Mouse (Mus musculus) ES-E14 (cell line): ENCODE results near the gene 4930558K02Rik. TPM values are rescaled to one million over a fixed set of nuclear protein-coding genes. Genes with fewer than 3 reads are reported as not detected.

Experiments used
- DNase-seq: peaks from one replicate; pipeline ENCODE4 v3.0.0-alpha.2; 2013; ENCODE audit warnings: low read depth, low spot score
- H3K27ac ChIP-seq: 2 replicates; pipeline ENCODE4 v1.5.1; 2012; ENCODE audit warnings: low read depth, mild to moderate bottlenecking, low read length, moderate library complexity, mixed read lengths; ENCODE audit not compliant: poor library complexity, insufficient read depth, severe bottlenecking
- H3K36me3 ChIP-seq: 2 replicates; pipeline ENCODE4 v1.6.1; 2012; ENCODE audit warnings: mild to moderate bottlenecking, low read length, moderate library complexity, mixed read lengths; ENCODE audit not compliant: control insufficient read depth, poor library complexity, insufficient read depth, severe bottlenecking
- H3K4me1 ChIP-seq, 2 experiments: fragments of 150-350 bp in 1 of 2; sonication (generic) in 1 of 2; 2 replicates each; pipeline ENCODE4 v1.6.1; 2012; ENCODE audit warnings: low read length in 2 of 2, mild to moderate bottlenecking in 1 of 2, mixed read lengths in 1 of 2; ENCODE audit not compliant: control insufficient read depth in 2 of 2, insufficient read depth in 2 of 2, poor library complexity in 1 of 2
- H3K4me3 ChIP-seq, 2 experiments: fragments of 150-350 bp in 1 of 2; sonication (generic) in 1 of 2; 2 replicates each; pipeline ENCODE4 v1.5.1; 2012; ENCODE audit warnings: low read length in 2 of 2, low read depth in 1 of 2, mild to moderate bottlenecking in 1 of 2, mixed read lengths in 1 of 2; ENCODE audit not compliant: insufficient read depth in 1 of 2, poor library complexity in 1 of 2, severe bottlenecking in 1 of 2
- H3K9ac ChIP-seq: 2 replicates; pipeline ENCODE4 v1.6.1; 2012; ENCODE audit warnings: low read depth, mild to moderate bottlenecking, low read length, mixed read lengths; ENCODE audit not compliant: poor library complexity, insufficient read depth, severe bottlenecking
- H3K9me3 ChIP-seq: fragments of 150-350 bp; sonication (generic); 2 replicates; pipeline ENCODE4 v1.6.1; 2012; ENCODE audit warnings: low read depth, mild to moderate bottlenecking, low read length; ENCODE audit not compliant: control insufficient read depth, insufficient read depth
- CHD2 ChIP-seq: IDR thresholded peaks from 2 replicates; pipeline ENCODE4 v1.6.1; 2014; ENCODE audit warnings: mild to moderate bottlenecking, low read depth, low read length, inconsistent platforms
- HCFC1 ChIP-seq: IDR thresholded peaks from 2 replicates; pipeline ENCODE4 v1.6.1; 2012; ENCODE audit warnings: low read length, inconsistent platforms, borderline replicate concordance; ENCODE audit not compliant: insufficient read depth
- MAFK ChIP-seq: IDR thresholded peaks from 2 replicates; pipeline ENCODE4 v1.6.1; 2014; ENCODE audit warnings: mild to moderate bottlenecking, low read depth, low read length, inconsistent platforms; ENCODE audit not compliant: insufficient read depth
- ZC3H11A ChIP-seq: IDR thresholded peaks from 2 replicates; pipeline ENCODE4 v1.6.1; 2012; ENCODE audit warnings: low read depth, mild to moderate bottlenecking, inconsistent platforms, low read length, borderline replicate concordance
- ZNF384 ChIP-seq: IDR thresholded peaks from 2 replicates; pipeline ENCODE4 v1.6.1; 2012; ENCODE audit warnings: low read depth, low read length, inconsistent platforms
- in situ Hi-C, 2 experiments: fragments of 600-800 bp; cut with MboI; formaldehyde crosslinking; loops; one replicate each; pipeline ENCODE4 v1.15.1; 2025; ENCODE audit warnings: low sequenced_read_pairs in 2 of 2, inconsistent platforms in 1 of 2; ENCODE audit not compliant: unreplicated experiment in 2 of 2
- total RNA-seq: library from RNA; depleted of rRNA; stranded (reverse); fragments of 300-350 nt; gene quantifications from 2 replicates; pipeline ENCODE4 v1.2.3, GENCODE M21; 2012; rRNA removed

The 4930558K02Rik gene
- total RNA-seq: not detected in 2 replicates

DNA sequence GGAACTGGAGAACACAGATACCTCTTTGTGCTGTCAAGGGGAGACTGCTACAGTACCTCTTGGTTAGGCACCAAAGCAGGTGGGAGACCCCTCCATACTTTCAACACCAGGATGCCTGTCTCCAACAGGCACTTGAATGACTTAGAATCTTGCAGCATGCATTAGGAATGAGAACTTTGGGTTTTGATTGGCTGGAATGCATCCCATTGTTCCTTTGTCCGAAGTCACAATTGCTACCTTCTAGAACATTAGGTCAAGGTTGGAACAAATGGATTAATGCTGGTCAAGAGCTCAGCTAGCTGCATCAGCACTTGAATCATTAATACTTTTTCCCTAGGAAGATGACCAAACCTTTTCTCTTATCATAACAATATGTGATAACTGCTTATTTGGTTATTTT lies at the start of gene 4930558K02Rik:
4930558K02Rik (minus strand) TSS at position 101 of the 400 bp plus-strand sequence.
- DNase-seq: no peak
- TF ChIP-seq ZNF384 (no peak), MAFK (no peak), CHD2 (no peak), HCFC1 (no peak), ZC3H11A (no peak)
- in situ Hi-C loops: no loop called here
- Histone ChIP-seq H3K36me3 (no peaks in the 10 kb centered on the region), H3K27ac (no peak within 1 kb of the TSS), H3K4me3 (no peak within 1 kb of the TSS), H3K4me1 (peaks cover 2 to 5% of the 10 kb centered on the region in 2 experiments; a peak in 3 of 4 replicates), H3K9me3 (no peaks in the 10 kb centered on the region), H3K9ac (no peak within 1 kb of the TSS)

DNA sequence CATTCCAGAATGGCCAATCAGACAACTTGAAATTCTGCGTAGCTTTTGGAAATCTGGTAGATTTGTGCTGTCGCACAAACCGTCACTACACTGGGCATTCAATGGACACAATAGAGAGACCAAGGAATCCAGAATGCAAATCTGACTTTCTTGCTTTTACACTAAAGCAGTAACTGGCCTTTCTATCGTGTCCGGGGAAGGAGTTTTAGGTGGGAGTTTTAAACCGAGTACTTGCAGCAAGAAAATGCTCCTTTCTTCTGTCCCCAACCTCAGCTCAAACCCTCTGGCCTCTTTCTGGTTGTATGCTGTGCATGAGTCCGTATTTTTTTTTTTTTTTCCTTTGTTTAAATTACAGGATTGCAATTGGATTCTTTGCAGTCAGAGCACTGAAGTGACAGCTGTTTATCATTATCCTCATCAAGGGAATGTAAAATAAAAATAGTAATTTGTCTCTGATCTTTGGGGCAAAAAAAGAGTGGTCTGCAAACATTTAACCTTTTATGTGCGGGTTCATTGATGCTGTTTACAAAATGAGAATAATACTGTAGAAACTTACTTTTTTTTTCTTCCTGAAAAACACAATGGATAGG lies 44.3 kb upstream of the 4930558K02Rik start:
- H3K27ac ChIP-seq: no peak overlapping the region
- no peak for DNase-seq
- no peaks in the 10 kb centered on the region for H3K9me3 ChIP-seq
- H3K9ac ChIP-seq: no peak overlapping the region
- no peaks in the 10 kb centered on the region for H3K36me3 ChIP-seq
- in situ Hi-C loops: loop anchor here in 1 of 2 experiments (25.0 kb wide), 1 partner anchor 289 kb away; no protein-coding TSS in a partner anchor
- H3K4me1 ChIP-seq: no peaks in the 10 kb centered on the region
- H3K4me3 ChIP-seq: no peak overlapping the region
- TF ChIP-seq ZNF384 (no peak), MAFK (no peak), HCFC1 (no peak)

DNA sequence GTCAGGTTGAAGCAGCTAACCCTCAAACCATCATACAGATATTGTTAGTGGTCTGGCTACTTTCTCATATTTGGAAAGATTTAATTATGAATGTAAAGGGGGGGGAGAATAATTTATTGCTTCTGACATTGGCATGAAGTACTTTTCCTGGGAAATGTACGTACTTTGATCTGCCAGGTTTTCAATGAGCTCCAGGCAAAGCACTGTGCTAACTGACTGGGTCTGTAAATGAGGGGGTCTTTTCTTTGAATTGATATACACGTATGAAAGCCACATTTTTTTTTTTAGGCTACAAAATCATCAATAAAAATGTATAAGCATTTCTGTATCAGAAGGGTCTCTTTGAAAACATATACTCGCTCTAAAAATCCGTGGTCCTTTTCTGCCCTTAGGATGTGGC lies 41.3 kb upstream of the 4930558K02Rik start:
- in situ Hi-C loops: loop anchor here in 1 of 2 experiments (25.0 kb wide), 1 partner anchor 292 kb away; no protein-coding TSS in a partner anchor
- H3K9me3 ChIP-seq: no peaks in the 10 kb centered on the region
- no peaks in the 10 kb centered on the region for H3K36me3 ChIP-seq
- TF ChIP-seq ZC3H11A: no peak
- no peak for TF ChIP-seq MAFK
- TF ChIP-seq HCFC1: no peak
- TF ChIP-seq ZNF384: no peak
- TF ChIP-seq CHD2: no peak
- no peak overlapping the region for H3K4me3 ChIP-seq
- H3K4me1 ChIP-seq: no peaks in the 10 kb centered on the region
- H3K9ac ChIP-seq: no peak overlapping the region
- H3K27ac ChIP-seq: no peak overlapping the region
- DNase-seq: no peak

DNA sequence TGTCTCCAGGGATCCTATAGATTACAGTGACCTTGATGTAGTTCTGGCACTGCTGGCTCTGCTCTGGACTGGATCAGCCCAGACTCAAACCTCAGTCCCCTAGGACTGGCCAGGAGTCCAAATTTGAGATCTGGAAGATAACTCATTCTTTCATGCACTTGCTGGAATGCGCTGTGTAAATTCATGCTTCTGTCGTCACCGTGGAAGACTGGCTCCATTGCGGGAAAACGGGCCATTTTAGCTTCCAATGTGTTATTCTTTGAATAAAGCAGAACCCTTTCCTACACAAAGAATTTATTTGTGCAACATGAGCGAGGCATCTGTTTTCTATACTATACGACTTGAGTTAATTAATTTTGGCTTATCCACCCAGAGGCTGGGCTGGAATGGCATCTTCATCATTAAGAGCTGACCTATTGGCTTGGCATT lies 40.9 kb upstream of the 4930558K02Rik start:
- DNase-seq: no peak
- TF ChIP-seq HCFC1 (no peak), CHD2 (no peak), ZNF384 (no peak), ZC3H11A (no peak), MAFK (no peak)
- Histone ChIP-seq H3K9ac (no peak overlapping the region), H3K36me3 (no peaks in the 10 kb centered on the region), H3K9me3 (no peaks in the 10 kb centered on the region), H3K27ac (no peak overlapping the region), H3K4me1 (no peaks in the 10 kb centered on the region), H3K4me3 (no peak overlapping the region)
- in situ Hi-C loops: loop anchor here in 1 of 2 experiments (25.0 kb wide), 1 partner anchor 292 kb away; no protein-coding TSS in a partner anchor

DNA sequence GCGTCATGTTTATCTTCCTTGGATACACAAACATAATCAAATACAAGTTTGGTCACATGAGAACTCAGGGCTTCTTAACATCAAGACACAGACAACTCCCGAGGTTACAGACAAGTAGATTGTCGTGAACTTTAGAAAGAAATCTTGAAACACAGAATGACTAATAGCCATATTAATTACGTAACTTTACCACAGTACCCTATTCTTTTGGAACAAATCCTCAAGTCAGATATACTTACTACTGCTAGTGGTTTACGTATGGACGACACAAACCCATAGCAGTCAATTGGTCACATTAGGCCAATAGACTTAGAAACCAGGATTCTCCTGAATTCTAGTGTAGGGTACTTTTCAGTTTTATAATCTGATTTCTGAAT lies 39.2 kb upstream of the 4930558K02Rik start:
- in situ Hi-C loops: loop anchor here in 1 of 2 experiments (25.0 kb wide), 1 partner anchor 294 kb away; no protein-coding TSS in a partner anchor
- H3K9me3 ChIP-seq: no peaks in the 10 kb centered on the region
- no peak overlapping the region for H3K27ac ChIP-seq
- H3K4me3 ChIP-seq: no peak overlapping the region
- H3K36me3 ChIP-seq: no peaks in the 10 kb centered on the region
- H3K4me1 ChIP-seq: no peaks in the 10 kb centered on the region
- DNase-seq: no peak
- no peak overlapping the region for H3K9ac ChIP-seq
- TF ChIP-seq ZNF384 (no peak), MAFK (no peak), HCFC1 (no peak), ZC3H11A (no peak)
